Mouse (Mus musculus): Measurements from ENCODE around the gene Ush2a. TPM values are rescaled to one million over a fixed set of nuclear protein-coding genes. Genes with fewer than 3 reads are reported as not detected.

Ush2a gene
- polyA plus RNA-seq, 1 experiment = 4.2 TPM

DNA sequence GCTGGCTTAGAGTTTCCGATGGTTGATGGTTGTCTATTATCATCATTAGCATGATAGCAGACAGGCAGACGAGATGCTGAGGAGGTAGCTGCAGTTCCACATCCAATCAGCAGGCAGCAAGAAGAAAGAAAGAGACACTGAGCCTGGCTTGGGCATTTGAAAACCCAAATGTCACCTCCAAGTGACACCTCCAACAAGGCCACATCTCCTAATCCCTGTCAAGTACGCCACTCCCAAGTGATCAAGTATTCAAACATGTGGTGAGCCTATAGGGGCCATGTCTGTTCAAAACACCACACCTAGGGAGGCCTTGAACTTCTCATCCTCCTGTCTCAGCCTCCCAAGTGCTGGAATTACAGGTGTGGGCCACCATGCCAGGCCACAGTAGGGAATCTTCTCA is 501.9 kb downstream of the Ush2a start:
- Histone ChIP-seq H3K4me1 (ENCODE audit: control insufficient read depth, insufficient read depth, low read length) (no peaks in the 10 kb centered on the region), H3K27me3 (ENCODE audit: control insufficient read depth, insufficient read depth, low read length) (no peaks in the 10 kb centered on the region), H3K36me3 (ENCODE audit: control insufficient read depth, insufficient read depth, low read length) (no peaks in the 10 kb centered on the region), H3K27ac (ENCODE audit: control insufficient read depth, insufficient read depth, low read depth, low read length) (no peak overlapping the region), H3K4me3 (ENCODE audit: control insufficient read depth, low read depth, low read length) (no peak overlapping the region)
- no peak for TF ChIP-seq POLR2A (IDR thresholded peaks at IDR 0.05; ENCODE audit: control insufficient read depth, low read depth, low read length)
- no peak for TF ChIP-seq CTCF (IDR thresholded peaks at IDR 0.05; ENCODE audit: control insufficient read depth, insufficient read depth, insufficient replicate concordance, low read depth, low read length)

DNA sequence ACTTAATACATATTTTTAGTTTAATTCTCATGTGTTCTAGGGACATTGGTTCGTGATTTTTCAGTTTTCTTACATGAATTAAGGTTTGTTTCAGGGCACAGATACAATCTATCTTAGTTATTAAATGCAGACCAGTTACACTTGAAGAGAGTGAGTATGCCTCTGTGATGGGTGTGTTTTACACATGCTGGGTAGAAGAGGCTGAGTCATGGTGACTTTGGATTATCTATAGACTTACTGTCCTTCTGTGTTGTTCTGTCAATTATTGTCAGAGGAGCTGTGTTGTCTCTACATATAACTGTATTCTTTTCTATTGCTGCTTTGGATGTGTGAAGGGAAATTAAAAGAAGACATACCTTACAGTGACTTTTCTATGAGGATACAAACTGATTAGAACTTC is 509.0 kb downstream of the Ush2a start:
- Histone ChIP-seq H3K27ac (ENCODE audit: control insufficient read depth, insufficient read depth, low read depth, low read length) (no peak overlapping the region), H3K4me3 (ENCODE audit: control insufficient read depth, low read depth, low read length) (no peak overlapping the region), H3K36me3 (ENCODE audit: control insufficient read depth, insufficient read depth, low read length) (no peaks in the 10 kb centered on the region), H3K4me1 (ENCODE audit: control insufficient read depth, insufficient read depth, low read length) (no peaks in the 10 kb centered on the region), H3K27me3 (ENCODE audit: control insufficient read depth, insufficient read depth, low read length) (no peaks in the 10 kb centered on the region)
- TF ChIP-seq POLR2A (IDR thresholded peaks at IDR 0.05; ENCODE audit: control insufficient read depth, low read depth, low read length) (no peak), CTCF (IDR thresholded peaks at IDR 0.05; ENCODE audit: control insufficient read depth, insufficient read depth, insufficient replicate concordance, low read depth, low read length) (no peak)

GRCm38 (mm10) chr1:188772516-188773229 is 510.9 kb downstream of the Ush2a start:
- Histone ChIP-seq H3K27ac (ENCODE audit: control insufficient read depth, insufficient read depth, low read depth, low read length) (no peak overlapping the region), H3K4me3 (ENCODE audit: control insufficient read depth, low read depth, low read length) (no peak overlapping the region), H3K4me1 (ENCODE audit: control insufficient read depth, insufficient read depth, low read length) (no peaks in the 10 kb centered on the region), H3K36me3 (ENCODE audit: control insufficient read depth, insufficient read depth, low read length) (no peaks in the 10 kb centered on the region), H3K27me3 (ENCODE audit: control insufficient read depth, insufficient read depth, low read length) (no peaks in the 10 kb centered on the region)
- TF ChIP-seq POLR2A (IDR thresholded peaks at IDR 0.05; ENCODE audit: control insufficient read depth, low read depth, low read length) (no peak), CTCF (IDR thresholded peaks at IDR 0.05; ENCODE audit: control insufficient read depth, insufficient read depth, insufficient replicate concordance, low read depth, low read length) (no peak)

DNA sequence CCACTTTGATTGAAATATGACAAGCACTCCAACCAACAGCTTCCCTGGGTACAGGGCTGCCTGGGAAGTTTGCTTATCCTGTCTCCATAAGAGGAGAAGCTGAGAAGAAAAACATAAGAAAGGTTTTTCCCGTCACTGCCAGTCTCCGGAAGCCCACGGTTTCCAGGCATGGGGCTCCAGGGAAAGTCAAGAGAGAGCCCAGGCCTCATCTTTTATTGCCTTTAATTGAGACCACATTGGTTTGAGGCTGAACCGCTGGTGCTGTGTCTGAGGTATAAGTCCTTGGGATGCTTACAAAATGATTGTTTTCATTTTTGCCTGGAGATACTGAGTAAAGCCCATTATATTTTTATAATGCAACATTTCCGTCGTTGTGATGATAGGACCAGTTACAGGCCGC is 511.8 kb downstream of the Ush2a start:
- H3K36me3 ChIP-seq (ENCODE audit: control insufficient read depth, insufficient read depth, low read length) = no peaks in the 10 kb centered on the region
- no peaks in the 10 kb centered on the region for H3K4me1 ChIP-seq (ENCODE audit: control insufficient read depth, insufficient read depth, low read length)
- H3K27ac ChIP-seq (ENCODE audit: control insufficient read depth, insufficient read depth, low read depth, low read length) = no peak overlapping the region
- no peaks in the 10 kb centered on the region for H3K27me3 ChIP-seq (ENCODE audit: control insufficient read depth, insufficient read depth, low read length)
- H3K4me3 ChIP-seq (ENCODE audit: control insufficient read depth, low read depth, low read length) = no peak overlapping the region
- TF ChIP-seq CTCF (IDR thresholded peaks at IDR 0.05; ENCODE audit: control insufficient read depth, insufficient read depth, insufficient replicate concordance, low read depth, low read length) = no peak
- TF ChIP-seq POLR2A (IDR thresholded peaks at IDR 0.05; ENCODE audit: control insufficient read depth, low read depth, low read length) = no peak

DNA sequence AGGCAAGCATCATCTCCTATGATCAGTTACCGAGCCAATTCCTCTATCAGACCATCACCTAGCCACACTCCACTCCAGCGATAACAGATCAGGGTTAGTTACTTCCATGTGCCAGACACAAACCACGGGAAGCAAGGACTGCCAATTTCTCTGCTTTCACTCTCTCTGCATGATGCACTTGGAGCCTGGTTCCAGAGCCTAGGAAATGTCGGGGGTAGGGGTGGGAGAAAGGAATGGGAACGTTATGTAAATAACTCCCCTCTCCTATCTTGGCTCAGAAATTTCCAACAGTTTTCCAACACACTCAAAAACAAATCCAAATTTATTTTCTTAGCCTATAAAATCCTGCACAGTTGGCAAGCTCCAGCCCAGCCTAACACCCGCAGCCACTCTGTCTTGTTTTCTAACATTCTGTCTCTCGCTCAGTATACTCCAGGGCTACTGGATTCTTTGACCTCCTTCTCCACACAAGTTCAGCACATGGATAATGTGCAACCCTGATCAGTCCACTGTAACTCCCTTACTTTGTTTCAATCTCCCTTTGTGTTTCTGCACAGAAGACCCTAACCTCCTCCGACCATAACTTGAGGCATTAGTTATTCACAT is 515.8 kb downstream of the Ush2a start:
- no peak overlapping the region for H3K4me3 ChIP-seq (ENCODE audit: control insufficient read depth, low read depth, low read length)
- no peaks in the 10 kb centered on the region for H3K27me3 ChIP-seq (ENCODE audit: control insufficient read depth, insufficient read depth, low read length)
- H3K27ac ChIP-seq (ENCODE audit: control insufficient read depth, insufficient read depth, low read depth, low read length) = no peak overlapping the region
- no peaks in the 10 kb centered on the region for H3K4me1 ChIP-seq (ENCODE audit: control insufficient read depth, insufficient read depth, low read length)
- H3K36me3 ChIP-seq (ENCODE audit: control insufficient read depth, insufficient read depth, low read length) = no peaks in the 10 kb centered on the region
- TF ChIP-seq CTCF (IDR thresholded peaks at IDR 0.05; ENCODE audit: control insufficient read depth, insufficient read depth, insufficient replicate concordance, low read depth, low read length) = no peak
- no peak for TF ChIP-seq POLR2A (IDR thresholded peaks at IDR 0.05; ENCODE audit: control insufficient read depth, low read depth, low read length)

- Histone ChIP-seq H3K36me3 (ENCODE audit: control insufficient read depth, insufficient read depth, low read length) (no peaks in the 10 kb centered on the region), H3K27me3 (ENCODE audit: control insufficient read depth, insufficient read depth, low read length) (no peaks in the 10 kb centered on the region), H3K27ac (ENCODE audit: control insufficient read depth, insufficient read depth, low read depth, low read length) (no peak overlapping the region), H3K4me3 (ENCODE audit: control insufficient read depth, low read depth, low read length) (no peak overlapping the region), H3K4me1 (ENCODE audit: control insufficient read depth, insufficient read depth, low read length) (no peaks in the 10 kb centered on the region)
- TF ChIP-seq POLR2A (IDR thresholded peaks at IDR 0.05; ENCODE audit: control insufficient read depth, low read depth, low read length) (no peak), CTCF (IDR thresholded peaks at IDR 0.05; ENCODE audit: control insufficient read depth, insufficient read depth, insufficient replicate concordance, low read depth, low read length) (no peak)
These were observed 523.2 kb downstream of the Ush2a start for GRCm38 (mm10) chr1:188785056-188785455.

- H3K27ac ChIP-seq (ENCODE audit: control insufficient read depth, insufficient read depth, low read depth, low read length) = no peak overlapping the region
These were observed 543.2 kb downstream of the Ush2a start for GRCm38 (mm10) chr1:188805069-188805468.

More at GRCm38 (mm10) chr1:188805069-188805468, 543.2 kb downstream of the Ush2a start:
- Histone ChIP-seq H3K4me3 (ENCODE audit: control insufficient read depth, low read depth, low read length) (no peak overlapping the region), H3K27me3 (ENCODE audit: control insufficient read depth, insufficient read depth, low read length) (no peaks in the 10 kb centered on the region), H3K36me3 (ENCODE audit: control insufficient read depth, insufficient read depth, low read length) (no peaks in the 10 kb centered on the region), H3K4me1 (ENCODE audit: control insufficient read depth, insufficient read depth, low read length) (peaks cover 3% of the 10 kb centered on the region)
- TF ChIP-seq POLR2A (IDR thresholded peaks at IDR 0.05; ENCODE audit: control insufficient read depth, low read depth, low read length) (no peak), CTCF (IDR thresholded peaks at IDR 0.05; ENCODE audit: control insufficient read depth, insufficient read depth, insufficient replicate concordance, low read depth, low read length) (no peak)
